Mouse (Mus musculus) liver, adult 2 months (tissue): ENCODE results near the gene Fer.

ENCODE experiments used
- CTCF ChIP-seq: fragments of 200-500 bp; IDR thresholded peaks from 2 replicates; pipeline ENCODE4 v1.5.1; 2011; ENCODE audit warnings: low read depth, low read length, control low read depth
- POLR2A ChIP-seq: fragments of 200-500 bp; IDR thresholded peaks from 2 replicates; pipeline ENCODE4 v1.6.1; 2011; ENCODE audit warnings: low read length, control low read depth; ENCODE audit not compliant: insufficient read depth; ENCODE audit errors: extremely low read depth

DNA sequence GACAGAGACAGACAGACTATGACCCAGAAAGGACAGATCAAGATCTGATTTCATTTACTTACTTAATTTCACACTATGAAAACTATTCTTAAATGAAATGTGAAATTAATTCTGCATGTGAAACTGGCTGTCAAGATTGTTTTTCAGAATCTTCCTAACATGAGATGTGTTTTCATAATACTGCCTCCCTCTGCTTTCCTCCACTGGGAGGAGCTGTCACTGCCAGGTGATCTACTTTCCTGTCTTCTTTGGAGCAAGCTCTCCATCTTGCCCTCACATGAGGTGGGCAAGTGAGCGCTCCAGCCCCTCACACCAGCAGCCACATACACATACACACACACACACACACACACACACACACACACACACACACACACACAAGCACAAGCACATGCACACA, 108.1 kb downstream of the Fer start:
- TF ChIP-seq CTCF (no peak), POLR2A (no peak)
